Mouse (Mus musculus): Measurements from ENCODE around the gene Sbk3.

- no peak for TF ChIP-seq CTCF (IDR thresholded peaks at IDR 0.05; ENCODE audit: control insufficient read depth, insufficient read depth, insufficient read length)
- TF ChIP-seq USF1 (IDR thresholded peaks at IDR 0.05; ENCODE audit: low read depth) = no peak
- no peak for TF ChIP-seq MYOD1 (IDR thresholded peaks at IDR 0.05; ENCODE audit: control insufficient read depth, insufficient read length, low read depth)
Observed at GRCm38 (mm10) chr7:4934160-4934914, 36.6 kb downstream of the Sbk3 start.
